Mouse (Mus musculus) cortical plate, adult 2 months (tissue): Measurements from ENCODE around the gene Lrrc36.

Experiments
- CTCF ChIP-seq: fragments of 200-500 bp; IDR thresholded peaks from 2 replicates; pipeline ENCODE4 v1.5.1; 2011; ENCODE audit warnings: mild to moderate bottlenecking, control low read depth, low read length; ENCODE audit not compliant: insufficient read depth; ENCODE audit errors: extremely low read depth
- POLR2A ChIP-seq: fragments of 200-500 bp; IDR thresholded peaks from 2 replicates; pipeline ENCODE4 v1.6.1; 2011; ENCODE audit warnings: mild to moderate bottlenecking, low read length, control low read depth; ENCODE audit not compliant: insufficient read depth; ENCODE audit errors: extremely low read depth

DNA sequence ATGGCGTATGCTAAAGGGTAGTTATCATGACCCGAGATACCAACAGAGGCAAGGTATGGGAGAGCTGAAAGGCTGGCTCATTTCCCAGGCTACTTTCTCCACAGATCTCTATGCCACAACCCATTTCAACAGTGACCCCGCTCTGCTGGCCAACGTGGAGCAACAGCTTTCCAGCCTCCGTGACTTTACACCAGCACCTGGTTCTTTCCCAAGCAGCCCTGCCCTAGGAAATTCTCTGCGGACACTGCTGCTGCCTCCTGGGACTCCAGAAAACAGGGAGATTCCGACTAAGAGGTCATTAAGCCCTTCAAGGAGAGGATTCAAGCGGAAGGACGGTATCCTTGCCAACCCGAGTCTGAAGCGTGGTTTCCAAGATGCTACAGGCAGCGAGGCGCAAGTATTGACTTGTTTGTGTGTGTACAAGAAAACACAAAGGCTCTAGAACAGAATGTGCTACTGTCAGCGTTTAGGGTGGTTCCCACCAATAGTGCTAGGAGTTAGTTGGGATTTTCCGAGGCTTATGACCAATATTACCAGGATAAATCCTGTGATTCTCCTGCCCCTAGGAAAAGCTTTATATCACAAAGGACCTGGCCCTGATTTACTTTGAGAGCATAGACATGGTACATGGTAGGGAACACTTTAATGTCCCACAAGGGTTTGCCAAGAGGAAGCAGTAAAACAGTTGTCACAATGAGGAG is 38.7 kb downstream of the Lrrc36 start:
- no peak for TF ChIP-seq CTCF
- TF ChIP-seq POLR2A = no peak
